In genomic region chr5:146362711-146363110, GRCm38 (mm10) we compare ENCODE assay signal across 26 mouse cellular contexts. TPM values are rescaled to one million over a fixed set of nuclear protein-coding genes. Genes with fewer than 3 reads are reported as not detected.
DNase-seq lines count a peak whose midpoint lies in the region; ATAC-seq and TF ChIP-seq lines count a peak whose summit lies in the region.
"Had no signal": no experiment of that assay in that cellular context is flagged by ENCODE, and none has a peak within 500 bp of the region (broad histone marks: within the 10 kb centered on the region; RNA-seq: fewer than 3 reads in every experiment).

No protein-coding gene starts in this region.

- 87% methylated on average over 9 of the region's 9 CpGs for WGBS in forebrain, embryonic 11.5 days
- WGBS in forebrain, embryonic 14.5 days = 83% methylated on average over 9 of the region's 9 CpGs

- no peaks in the 10 kb centered on the region for H3K4me1 ChIP-seq in forebrain, embryonic 11.5 days (replicated peaks; ENCODE audit: control insufficient read depth, insufficient read depth, low read length)
- H3K4me1 ChIP-seq in forebrain, embryonic 14.5 days (ENCODE audit: control insufficient read depth, insufficient read depth, low read length) = no peaks in the 10 kb centered on the region
- H3K4me1 ChIP-seq: embryonic facial prominence, embryonic 10.5 days; embryonic facial prominence, embryonic 13.5 days; forebrain, embryonic 13.5 days; hindbrain, embryonic 12.5 days; hindbrain, embryonic 15.5 days had no signal

- H3K4me3 ChIP-seq in forebrain, embryonic 11.5 days (ENCODE audit: low read depth, low read length) = no peak overlapping the region
- no peak overlapping the region for H3K4me3 ChIP-seq in forebrain, embryonic 14.5 days (ENCODE audit: low read depth, low read length)
- no peak overlapping the region for H3K4me3 ChIP-seq in left cerebral cortex, adult 2 months
- H3K4me3 ChIP-seq: embryonic facial prominence, embryonic 10.5 days; embryonic facial prominence, embryonic 13.5 days; erythroblast, embryonic 14.5 days; forebrain, embryonic 13.5 days; gastrocnemius, adult 2 months; hindbrain, embryonic 12.5 days; hindbrain, embryonic 15.5 days had no signal

- no peaks in the 10 kb centered on the region for H3K27me3 ChIP-seq in forebrain, embryonic 11.5 days (ENCODE audit: control insufficient read depth, insufficient read depth, low read length)
- no peaks in the 10 kb centered on the region for H3K27me3 ChIP-seq in forebrain, embryonic 14.5 days (replicated peaks; ENCODE audit: control insufficient read depth, insufficient read depth, low read length)
- H3K27me3 ChIP-seq: embryonic facial prominence, embryonic 13.5 days; forebrain, embryonic 13.5 days; hindbrain, embryonic 12.5 days; hindbrain, embryonic 15.5 days had no signal

- no peak for TF ChIP-seq CTCF in left cerebral cortex, adult 2 months (IDR thresholded peaks at IDR 0.05)

- peak; percentile 38 for DNase-seq in forebrain, embryonic 11.5 days (ENCODE audit: low spot score)
- no peak for DNase-seq in forebrain, embryonic 14.5 days (ENCODE audit: low spot score)
- peak; percentile 21 for DNase-seq in adrenal gland, postnatal 10 days
- peak; percentile 27 for DNase-seq in adrenal gland, postnatal 25 days
- no peak for DNase-seq in ovary, postnatal 10 days (ENCODE audit: low spot score)
- DNase-seq in left cerebral cortex, adult 2 months (ENCODE audit: extremely low spot score in 1 of 2, low spot score in 2 of 2) = no peak
- DNase-seq: cerebellum, adult 11 months; cerebellum, adult 8-10 months; cerebellum, postnatal 10 days; cerebellum, postnatal 36 days; embryo, embryonic 11 days; forebrain, postnatal 0 days; gastrocnemius, adult 2 months; gastrocnemius, postnatal 14 days had no signal

- intact Hi-C loops in left cerebral cortex, adult 2 months (cut with DNase I) = no loop called here

- H3K27ac ChIP-seq in forebrain, embryonic 11.5 days (ENCODE audit: low read depth, low read length) = no peak overlapping the region
- H3K27ac ChIP-seq in forebrain, embryonic 14.5 days (ENCODE audit: low read depth, low read length) = no peak overlapping the region
- no peak overlapping the region for H3K27ac ChIP-seq in left cerebral cortex, adult 2 months
- H3K27ac ChIP-seq: embryonic facial prominence, embryonic 10.5 days; embryonic facial prominence, embryonic 13.5 days; forebrain, embryonic 13.5 days; gastrocnemius, adult 2 months; hindbrain, embryonic 12.5 days; hindbrain, embryonic 15.5 days had no signal

- H3K9ac ChIP-seq in forebrain, embryonic 11.5 days (ENCODE audit: low read length) = no peak overlapping the region
- H3K9ac ChIP-seq in forebrain, embryonic 14.5 days (ENCODE audit: low read length) = no peak overlapping the region
- H3K9ac ChIP-seq: embryonic facial prominence, embryonic 13.5 days; forebrain, embryonic 13.5 days; forebrain, postnatal 0 days; hindbrain, embryonic 12.5 days; hindbrain, embryonic 15.5 days had no signal

- H3K9me3 ChIP-seq in forebrain, embryonic 11.5 days (ENCODE audit: control insufficient read depth, low read length) = no peaks in the 10 kb centered on the region
- no peaks in the 10 kb centered on the region for H3K9me3 ChIP-seq in forebrain, embryonic 14.5 days (replicated peaks; ENCODE audit: control insufficient read depth, low read length)
- H3K9me3 ChIP-seq: embryonic facial prominence, embryonic 10.5 days; embryonic facial prominence, embryonic 13.5 days; hindbrain, embryonic 12.5 days; hindbrain, embryonic 15.5 days had no signal

- H3K36me3 ChIP-seq in forebrain, embryonic 11.5 days (ENCODE audit: control insufficient read depth, insufficient read depth, low read length) = no peaks in the 10 kb centered on the region
- no peaks in the 10 kb centered on the region for H3K36me3 ChIP-seq in forebrain, embryonic 14.5 days (ENCODE audit: control insufficient read depth, insufficient read depth, low read length)
- H3K36me3 ChIP-seq: embryonic facial prominence, embryonic 10.5 days; embryonic facial prominence, embryonic 13.5 days; hindbrain, embryonic 12.5 days; hindbrain, embryonic 15.5 days had no signal

- no peak for ATAC-seq in forebrain, embryonic 11.5 days (replicated peaks; ENCODE audit: low FRiP score)
- no peak for ATAC-seq in forebrain, embryonic 14.5 days
- ATAC-seq: CD4-positive, CD25-positive, alpha-beta regulatory T cell, adult 4 months; forebrain, embryonic 13.5 days; forebrain, postnatal 0 days; intestine, postnatal 0 days had no signal

- H3K4me2 ChIP-seq in forebrain, embryonic 11.5 days (ENCODE audit: low read depth, low read length, severe bottlenecking) = no peak overlapping the region
- H3K4me2 ChIP-seq in forebrain, embryonic 14.5 days (ENCODE audit: low read length) = no peak overlapping the region
- H3K4me2 ChIP-seq: embryonic facial prominence, embryonic 13.5 days; forebrain, embryonic 13.5 days; heart, embryonic 11.5 days; hindbrain, embryonic 12.5 days; hindbrain, embryonic 15.5 days had no signal

RNA-seq across cellular contexts. Expression of gene Wasf3, which starts 22.1 kb away (rescaled TPM):
- polyA plus RNA-seq in forebrain, embryonic 11.5 days (2014; fragmentation: Nextera tagmentation; extraction: Ambion mirVana) = 4.8 and 5.1 TPM in 2 replicates
- polyA plus RNA-seq in forebrain, embryonic 14.5 days (2014; fragmentation: Nextera tagmentation; extraction: Ambion mirVana) = 5.3 and 6.1 TPM in 2 replicates
- 10 to 100 TPM; 13.8 to 14.0 TPM for total RNA-seq in adrenal gland, postnatal 10 days (2021)
- total RNA-seq in adrenal gland, postnatal 25 days (2021) = 36.6 and 36.9 TPM in 2 replicates
- total RNA-seq in left cerebral cortex, adult 2 months (2021) = 10 to 100 TPM; 90.3 to 93.9 TPM
- total RNA-seq: hematopoietic stem cell, adult 5-6 weeks; MEL had no signal
- polyA plus RNA-seq: C2C12; CD4-positive, CD25-positive, alpha-beta regulatory T cell, adult 4 months; erythroblast, embryonic 14.5 days had no signal

Comparison
In these comparisons a context has a peak if more than half of its experiments do, and no peak if none do; other contexts are left out.
1. DNase-seq: peak in forebrain, embryonic 11.5 days (single experiment), adrenal gland, postnatal 10 days (single experiment) and adrenal gland, postnatal 25 days (single experiment); none in forebrain, embryonic 14.5 days (single experiment), ovary, postnatal 10 days (single experiment) and left cerebral cortex, adult 2 months (0 of 2).